Mouse (Mus musculus): ENCODE results near the gene Ulk1.
A peak's percentile ranks its signal among the peaks of the same experiment; 100 is the strongest.

Ulk1 gene

GRCm38 (mm10) chr5:110809667-110810325 lies at the start of gene Ulk1:
Ulk1 (minus strand) TSS chr5:110810097.
- peak; percentile 100 for DNase-seq

- no peak for DNase-seq
Measured at GRCm38 (mm10) chr5:110859013-110859650, 49.2 kb upstream of the Ulk1 start.

- DNase-seq = no peak
Measured at GRCm38 (mm10) chr5:110857091-110857490, 47.2 kb upstream of the Ulk1 start.

GRCm38 (mm10) chr5:110852990-110853389 lies 43.1 kb upstream of the Ulk1 start:
- no peak for DNase-seq

GRCm38 (mm10) chr5:110841046-110841862 lies 31.4 kb upstream of the Ulk1 start:
- peak; percentile 24 for DNase-seq

- peak; percentile 79 for DNase-seq
Measured at GRCm38 (mm10) chr5:110840465-110840864, 30.6 kb upstream of the Ulk1 start.

GRCm38 (mm10) chr5:110839678-110840365 lies 29.9 kb upstream of the Ulk1 start, which contains the start of the genes Hscb and Chek2:
Hscb (minus strand) TSS chr5:110839777.
Chek2 (plus strand) TSS chr5:110839979.
- peak; percentile 97 for DNase-seq

GRCm38 (mm10) chr5:110839038-110839677 lies 29.3 kb upstream of the Ulk1 start:
- DNase-seq = peak; percentile 68

- DNase-seq = peak; percentile 63
Measured at GRCm38 (mm10) chr5:110838016-110838415, 28.1 kb upstream of the Ulk1 start.

- DNase-seq = peak; percentile 92
Measured at GRCm38 (mm10) chr5:110835959-110836358, 26.1 kb upstream of the Ulk1 start.

- DNase-seq = no peak
Measured at GRCm38 (mm10) chr5:110831036-110831720, 21.3 kb upstream of the Ulk1 start.

GRCm38 (mm10) chr5:110827576-110827975 lies 17.7 kb upstream of the Ulk1 start:
- no peak for DNase-seq

GRCm38 (mm10) chr5:110826781-110827495 lies 17.0 kb upstream of the Ulk1 start:
- DNase-seq = no peak

GRCm38 (mm10) chr5:110824421-110824820 lies 14.5 kb upstream of the Ulk1 start:
- DNase-seq = no peak

- DNase-seq = no peak
Measured at GRCm38 (mm10) chr5:110808821-110809666, 853 bp downstream of the Ulk1 start.

- peak; percentile 91 for DNase-seq
Measured at GRCm38 (mm10) chr5:110808061-110808631, 1.8 kb downstream of the Ulk1 start.

- DNase-seq = no peak
Measured at GRCm38 (mm10) chr5:110807453-110807852, 2.4 kb downstream of the Ulk1 start.

GRCm38 (mm10) chr5:110806676-110807075 lies 3.2 kb downstream of the Ulk1 start:
- DNase-seq = no peak

GRCm38 (mm10) chr5:110806154-110806553 lies 3.7 kb downstream of the Ulk1 start:
- DNase-seq = no peak
